Mouse (Mus musculus): Measurements from ENCODE around the gene Slc38a2.

Slc38a2 gene

DNA sequence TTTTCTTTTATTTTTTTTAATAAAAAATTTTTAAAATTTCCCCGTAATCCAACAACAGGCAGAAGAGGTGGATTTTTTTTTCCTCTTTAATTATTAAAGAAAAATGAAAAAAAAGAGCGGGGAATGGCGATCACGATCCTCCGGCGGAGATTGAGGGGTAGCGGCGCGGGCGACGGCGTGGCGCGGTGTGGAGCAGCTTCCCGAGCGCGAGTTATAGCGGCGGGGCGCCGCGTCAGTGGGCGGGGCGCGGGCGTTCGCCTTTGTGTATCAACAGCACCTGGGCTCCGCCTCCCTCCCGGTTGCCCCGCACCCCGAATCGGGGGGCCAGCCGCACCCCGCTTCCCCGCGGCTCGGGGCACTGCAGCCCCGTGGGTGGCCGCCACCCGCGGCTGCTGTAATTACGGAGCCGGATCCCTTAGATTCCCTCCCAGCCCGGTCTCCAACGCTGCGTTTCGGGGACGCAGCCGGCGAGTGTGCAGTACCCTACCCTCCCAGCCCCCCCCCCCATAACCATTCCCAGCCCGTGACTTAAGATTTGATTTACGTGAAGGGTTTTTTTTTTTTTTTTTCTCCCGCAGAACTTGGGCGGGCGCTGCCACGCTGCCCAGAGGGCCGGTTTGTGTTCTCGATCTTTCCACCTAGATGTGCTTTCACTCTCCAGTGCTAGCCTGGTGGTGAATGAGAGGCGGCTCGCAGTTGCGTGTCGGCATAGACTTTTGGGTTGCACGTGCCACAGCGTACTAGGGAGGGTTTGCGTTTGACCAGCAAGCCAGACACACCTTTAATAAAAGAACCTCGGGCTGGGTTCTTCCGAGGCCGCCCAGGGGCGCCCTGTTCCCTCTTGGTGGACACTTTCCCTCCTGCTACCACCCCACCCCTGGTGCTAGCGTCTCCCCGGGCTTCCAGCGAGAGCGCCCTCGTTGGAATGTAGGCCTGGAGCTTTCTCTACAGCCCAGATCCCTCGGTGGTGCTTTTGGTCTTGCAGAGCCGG is at the start of gene Slc38a2:
Gene Slc38a2, minus strand, starts transcription at position 210 of the 991 bp plus-strand sequence.
- DNase-seq (ENCODE audit: low spot score): peak; percentile 93

GRCm38 (mm10) chr15:96749101-96749500 is 49.6 kb upstream of the Slc38a2 start:
- no peak for DNase-seq (ENCODE audit: low spot score)

- no peak for DNase-seq (ENCODE audit: low spot score)
Observed at GRCm38 (mm10) chr15:96747551-96747950, 48.0 kb upstream of the Slc38a2 start.

GRCm38 (mm10) chr15:96746986-96747385 is 47.5 kb upstream of the Slc38a2 start:
- no peak for DNase-seq (ENCODE audit: low spot score)

- DNase-seq (ENCODE audit: low spot score): no peak
Observed at GRCm38 (mm10) chr15:96745299-96745698, 45.8 kb upstream of the Slc38a2 start.

DNA sequence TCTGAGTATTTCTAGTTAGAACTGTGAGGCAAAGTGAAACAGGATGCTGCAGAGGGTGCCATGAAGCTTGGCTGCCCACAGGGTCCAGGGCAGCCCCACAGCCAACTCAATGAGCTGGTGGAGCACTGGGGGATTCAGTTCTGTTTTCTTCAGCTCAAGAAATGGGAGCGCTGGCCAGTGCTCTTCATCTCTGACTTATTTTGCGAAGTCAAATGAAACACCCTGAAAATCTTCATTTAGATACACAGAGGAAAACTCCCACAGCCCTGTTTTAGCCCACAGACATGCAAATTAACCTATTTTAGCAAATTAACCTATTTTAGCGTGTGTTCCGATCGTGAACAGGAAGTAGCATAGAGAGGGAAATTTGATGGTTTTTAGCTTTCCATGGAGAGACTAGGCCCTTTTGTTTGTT is 45.4 kb upstream of the Slc38a2 start:
- no peak for DNase-seq (ENCODE audit: low spot score)

DNA sequence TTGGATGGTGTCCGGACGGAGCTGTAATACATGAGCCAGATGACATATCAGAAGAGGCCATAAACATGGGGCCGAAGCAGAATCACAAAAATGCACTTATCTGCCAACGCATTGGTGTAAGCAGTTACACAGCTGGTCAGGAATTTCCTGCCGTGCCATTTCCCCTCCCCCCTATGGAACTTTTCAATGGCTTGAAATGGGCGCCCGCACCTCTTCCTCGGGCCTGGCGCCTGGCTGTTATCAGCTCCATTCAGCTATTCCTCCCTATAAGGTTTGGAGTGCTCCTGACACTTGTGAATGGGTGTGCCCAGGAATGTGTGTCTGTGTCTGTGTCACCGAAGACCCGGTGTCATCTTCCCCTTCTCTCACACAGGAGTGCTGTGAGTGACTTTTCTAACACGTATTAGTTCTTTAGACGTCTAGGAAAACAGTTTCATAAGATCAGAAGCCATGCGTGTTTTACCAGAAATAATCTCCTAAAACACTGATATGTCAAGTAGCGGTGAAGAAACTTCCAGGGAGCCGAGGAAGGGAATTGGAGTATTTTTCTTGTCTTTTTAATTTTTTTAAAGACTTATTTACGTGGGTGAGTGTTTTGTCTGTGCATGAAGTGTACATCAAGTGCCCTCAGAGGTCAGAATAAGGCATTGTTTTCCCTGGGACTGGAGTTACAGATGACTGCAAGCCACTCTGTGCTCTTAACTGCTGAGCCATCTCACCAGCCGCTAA is 44.8 kb upstream of the Slc38a2 start:
- no peak for DNase-seq (ENCODE audit: low spot score)

- DNase-seq (ENCODE audit: low spot score): no peak
Observed at GRCm38 (mm10) chr15:96743257-96743656, 43.7 kb upstream of the Slc38a2 start.

DNA sequence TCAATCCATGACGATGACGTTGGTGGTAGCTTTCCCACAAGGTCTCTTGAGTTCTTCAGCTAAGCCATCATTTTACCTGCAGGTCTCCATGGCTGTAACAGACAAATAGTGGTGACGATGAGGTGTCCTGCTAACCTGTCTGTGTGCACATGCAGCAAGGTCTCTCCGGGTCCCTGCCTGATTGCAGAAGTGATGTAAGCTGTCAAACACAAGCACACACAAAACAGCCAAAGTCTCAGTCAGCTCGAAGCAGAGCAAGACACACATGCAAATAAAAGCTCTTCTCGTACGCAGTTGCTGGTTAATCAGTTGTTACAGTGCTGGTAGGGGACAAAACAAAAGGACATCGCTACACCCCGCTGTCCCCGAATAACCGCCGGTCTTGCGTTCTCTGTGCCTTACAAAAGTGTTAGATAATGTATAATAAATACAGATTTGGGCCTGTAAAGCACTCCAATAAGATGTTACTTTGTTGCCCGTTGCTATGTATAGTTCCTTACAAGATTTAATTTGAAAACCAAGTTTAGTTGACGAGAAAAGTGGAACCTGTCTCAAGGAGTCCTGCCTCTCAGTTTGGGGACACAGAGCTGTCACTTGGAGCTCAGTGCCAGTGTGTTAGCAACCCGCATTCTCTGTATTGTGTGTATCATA is 43.2 kb upstream of the Slc38a2 start:
- no peak for DNase-seq (ENCODE audit: low spot score)

GRCm38 (mm10) chr15:96740865-96741561 is 41.5 kb upstream of the Slc38a2 start:
- no peak for DNase-seq (ENCODE audit: low spot score)

- DNase-seq (ENCODE audit: low spot score): no peak
Observed at GRCm38 (mm10) chr15:96740091-96740490, 40.6 kb upstream of the Slc38a2 start.

GRCm38 (mm10) chr15:96736663-96737385 is 37.3 kb upstream of the Slc38a2 start:
- no peak for DNase-seq (ENCODE audit: low spot score)

DNA sequence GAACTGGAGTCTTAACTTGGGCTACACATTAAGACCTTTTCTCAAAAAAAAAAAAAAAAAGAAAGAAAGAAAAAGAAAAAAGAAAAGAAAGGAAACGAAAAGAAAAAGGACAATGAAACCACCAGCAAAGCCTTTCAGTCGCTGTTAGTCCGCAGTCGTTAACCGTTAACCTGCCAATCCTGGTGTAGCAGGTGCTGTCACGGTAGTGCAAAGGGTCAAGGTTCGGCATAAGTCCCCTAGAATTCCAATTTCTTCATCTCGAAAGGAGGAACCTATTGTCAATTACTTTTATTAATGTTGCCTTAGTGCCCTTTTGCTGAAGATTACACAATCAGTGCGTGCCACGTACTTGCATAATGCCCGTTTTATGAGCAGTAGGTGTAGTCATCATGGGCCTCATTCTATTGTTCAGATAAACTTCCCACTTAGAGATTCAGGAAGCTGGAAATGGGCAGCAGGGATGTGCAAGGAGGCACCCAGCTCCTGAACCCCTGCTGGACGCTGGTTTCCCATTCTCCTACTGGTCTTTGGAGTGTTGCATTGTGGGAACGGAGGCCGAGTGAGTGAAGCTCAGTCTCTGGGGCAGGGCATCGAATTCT is 36.1 kb upstream of the Slc38a2 start:
- no peak for DNase-seq (ENCODE audit: low spot score)

DNA sequence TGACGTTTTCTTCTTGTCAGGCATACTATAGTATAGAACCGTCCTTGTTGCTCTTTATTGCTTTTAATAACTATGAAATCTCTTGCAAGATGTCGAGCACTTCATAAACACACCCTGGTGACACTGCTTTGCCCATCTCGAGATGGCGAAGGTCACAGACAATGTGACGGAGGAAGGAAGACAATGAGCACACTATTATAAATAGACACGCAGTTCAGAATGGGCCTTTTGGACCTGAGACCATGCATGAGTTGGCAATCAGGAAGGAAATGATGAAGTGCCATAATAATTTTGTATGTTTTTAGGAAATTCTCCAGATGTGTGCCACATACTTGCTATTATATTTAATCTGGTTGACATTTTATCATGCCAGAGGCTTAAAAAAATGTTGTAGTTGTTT is 34.9 kb upstream of the Slc38a2 start:
- DNase-seq (ENCODE audit: low spot score): no peak

GRCm38 (mm10) chr15:96730416-96730815 is 30.9 kb upstream of the Slc38a2 start:
- no peak for DNase-seq (ENCODE audit: low spot score)

DNA sequence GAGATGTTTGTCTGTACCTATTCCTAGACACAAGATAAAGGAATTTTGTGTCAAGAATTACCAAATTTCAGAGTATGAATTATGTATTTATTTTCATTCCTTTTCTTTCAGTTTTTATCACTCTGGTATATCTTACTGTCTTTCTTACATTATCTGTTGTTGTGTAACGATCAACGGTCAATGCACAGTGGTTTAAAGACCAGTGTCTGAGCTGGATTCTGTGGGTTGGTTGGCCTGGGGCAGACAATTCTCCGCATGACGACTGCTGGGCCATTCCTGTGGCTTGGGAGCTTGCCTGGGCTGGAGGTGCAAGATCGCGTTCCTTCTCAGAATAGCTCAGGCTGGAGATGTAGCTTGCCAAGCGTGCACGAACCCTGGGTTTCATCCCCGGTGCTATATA is 30.3 kb upstream of the Slc38a2 start:
- no peak for DNase-seq (ENCODE audit: low spot score)

DNA sequence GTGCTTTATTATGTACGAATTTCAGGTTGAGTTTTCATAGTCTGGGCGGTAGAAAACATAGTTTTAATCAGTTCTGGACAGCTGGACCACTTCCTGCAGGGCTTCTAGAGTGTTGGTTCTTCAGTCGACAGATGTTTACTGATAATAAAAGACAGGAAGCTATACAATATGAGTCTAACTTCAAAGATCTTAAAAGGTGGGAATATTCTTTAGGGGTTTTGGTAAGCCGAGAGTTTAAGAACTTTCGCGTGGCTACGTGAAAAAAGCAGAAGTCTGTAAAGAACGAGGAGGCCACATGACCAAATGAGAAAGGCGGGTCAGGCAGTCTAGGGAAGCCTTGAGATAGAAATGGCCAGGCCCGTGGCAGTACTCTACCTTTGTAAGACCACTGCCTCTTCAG is 29.5 kb upstream of the Slc38a2 start:
- no peak for DNase-seq (ENCODE audit: low spot score)

- DNase-seq (ENCODE audit: low spot score): no peak
Observed at GRCm38 (mm10) chr15:96728346-96728745, 28.8 kb upstream of the Slc38a2 start.

DNA sequence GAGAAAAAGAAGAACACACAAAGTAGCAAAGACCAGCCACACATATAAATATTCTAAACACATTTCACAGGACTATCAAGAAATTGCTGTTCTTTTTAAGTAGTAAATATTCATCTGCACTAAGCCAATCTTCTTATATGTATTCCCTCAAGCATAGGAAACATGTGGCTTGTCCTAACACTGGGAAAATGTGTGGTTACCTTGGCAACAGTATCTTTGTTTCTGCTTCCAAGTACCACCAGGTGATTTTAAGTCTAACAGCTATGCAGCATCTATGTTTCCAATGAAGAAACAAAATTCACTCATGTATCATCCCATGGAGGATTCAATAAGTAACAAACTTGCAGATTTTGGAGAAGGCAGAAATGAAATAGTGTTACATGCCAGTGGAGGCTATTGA is 25.0 kb upstream of the Slc38a2 start:
- DNase-seq (ENCODE audit: low spot score): no peak

GRCm38 (mm10) chr15:96722228-96722627 is 22.7 kb upstream of the Slc38a2 start:
- DNase-seq (ENCODE audit: low spot score): no peak

GRCm38 (mm10) chr15:96720146-96720545 is 20.6 kb upstream of the Slc38a2 start:
- DNase-seq (ENCODE audit: low spot score): no peak

All from ovary, postnatal 36 days (tissue).